Mouse (Mus musculus) spleen, adult 2 months (tissue): ENCODE results near the gene Sox9. TPM values are rescaled to one million over a fixed set of nuclear protein-coding genes. Genes with fewer than 3 reads are reported as not detected.

Source experiments
- DNase-seq, 2 experiments: peaks; one replicate each; pipeline versions ENCODE4 v3.0.0 to v3.0.0-alpha.2; 2012 to 2021; ENCODE audit warnings: low spot score in 2 of 2, low read depth in 1 of 2
- H3K27ac ChIP-seq: fragments of 200-500 bp; 2 replicates; pipeline ENCODE4 v1.5.1; 2012; ENCODE audit warnings: low read length, inconsistent platforms; ENCODE audit not compliant: insufficient read depth
- H3K27me3 ChIP-seq: fragments of 200-500 bp; 2 replicates; pipeline ENCODE4 v1.6.1; 2012; ENCODE audit warnings: mild to moderate bottlenecking, moderate library complexity, low read length, inconsistent platforms; ENCODE audit not compliant: control insufficient read depth, insufficient read depth
- H3K36me3 ChIP-seq: fragments of 200-500 bp; 2 replicates; pipeline ENCODE4 v1.6.1; 2012; ENCODE audit warnings: mild to moderate bottlenecking, low read length, inconsistent platforms; ENCODE audit not compliant: control insufficient read depth, insufficient read depth
- H3K4me1 ChIP-seq: fragments of 200-500 bp; 2 replicates; pipeline ENCODE4 v1.6.1; 2011; ENCODE audit warnings: inconsistent platforms; ENCODE audit not compliant: control insufficient read depth, insufficient read depth, insufficient read length
- H3K4me3 ChIP-seq: fragments of 200-500 bp; 2 replicates; pipeline ENCODE4 v1.5.1; 2011; ENCODE audit warnings: mild to moderate bottlenecking, inconsistent platforms; ENCODE audit not compliant: insufficient read depth, insufficient read length; ENCODE audit errors: extremely low read depth
- CTCF ChIP-seq: fragments of 200-500 bp; IDR thresholded peaks from 2 replicates; pipeline ENCODE4 v1.5.1; 2011; ENCODE audit warnings: mild to moderate bottlenecking, inconsistent platforms; ENCODE audit not compliant: insufficient read depth, insufficient read length, insufficient replicate concordance; ENCODE audit errors: extremely low read depth
- POLR2A ChIP-seq: fragments of 200-500 bp; IDR thresholded peaks from 2 replicates; pipeline ENCODE4 v1.6.1; 2011; ENCODE audit warnings: low read depth, low read length, inconsistent platforms
- WGBS: fragments of 180-500 bp; shearing (Covaris S2); methylation state at CpG from one replicate; pipeline ENCODE4 v1.1.7; 2018; 5-methylcytosine and 5-hydroxymethylcytosine counted together
- polyA plus RNA-seq: library from polyadenylated mRNA; depleted of rRNA; stranded (reverse); fragments of >200 nt; gene quantifications from 2 replicates; pipeline ENCODE4 v1.2.3, GENCODE M21; 2012

The Sox9 gene
- polyA plus RNA-seq, 1 experiment = 0.57 TPM

- no peak for TF ChIP-seq POLR2A
- no peak for TF ChIP-seq CTCF
- Histone ChIP-seq H3K4me3 (no peak overlapping the region), H3K27ac (no peak overlapping the region), H3K27me3 (no peaks in the 10 kb centered on the region), H3K4me1 (no peaks in the 10 kb centered on the region), H3K36me3 (no peaks in the 10 kb centered on the region)
- WGBS = 71% methylated on average over 11 of the region's 11 CpGs
- DNase-seq = no peak
Measured at GRCm38 (mm10) chr11:112834245-112835005, 52.4 kb downstream of the Sox9 start.

- Histone ChIP-seq H3K27me3 (no peaks in the 10 kb centered on the region), H3K36me3 (no peaks in the 10 kb centered on the region), H3K4me3 (no peak overlapping the region), H3K27ac (no peak overlapping the region), H3K4me1 (no peaks in the 10 kb centered on the region)
- DNase-seq = no peak
- no peak for TF ChIP-seq CTCF
- 60% methylated on average over 7 of the region's 7 CpGs for WGBS
Measured at GRCm38 (mm10) chr11:112835468-112836092, 53.6 kb downstream of the Sox9 start.
